Mouse (Mus musculus) common myeloid progenitor, adult 5-6 weeks (primary cell): Measurements from ENCODE around the gene Pes1. TPM values are rescaled to one million over a fixed set of nuclear protein-coding genes. Genes with fewer than 3 reads are reported as not detected.
"Not testable (repeated sequence)": the region's sequence is repeated elsewhere in the genome, so short reads cannot be mapped to it uniquely, and the experiment has no call there.

Source experiments
- ATAC-seq: replicated peaks from 2 replicates; pipeline ENCODE4 v1.8.0; 2016; ENCODE audit warnings: low read depth, mild to moderate bottlenecking, moderate TSS enrichment, inconsistent platforms; ENCODE audit not compliant: poor library complexity, severe bottlenecking
- total RNA-seq: library from RNA; stranded (forward); fragments of 200-1000, 187-1606 nt; gene quantifications from 2 replicates; pipeline ENCODE4 v1.2.3, GENCODE M21; 2017

The Pes1 gene
- total RNA-seq, 1 experiment from 2014 or later = 247 TPM

DNA sequence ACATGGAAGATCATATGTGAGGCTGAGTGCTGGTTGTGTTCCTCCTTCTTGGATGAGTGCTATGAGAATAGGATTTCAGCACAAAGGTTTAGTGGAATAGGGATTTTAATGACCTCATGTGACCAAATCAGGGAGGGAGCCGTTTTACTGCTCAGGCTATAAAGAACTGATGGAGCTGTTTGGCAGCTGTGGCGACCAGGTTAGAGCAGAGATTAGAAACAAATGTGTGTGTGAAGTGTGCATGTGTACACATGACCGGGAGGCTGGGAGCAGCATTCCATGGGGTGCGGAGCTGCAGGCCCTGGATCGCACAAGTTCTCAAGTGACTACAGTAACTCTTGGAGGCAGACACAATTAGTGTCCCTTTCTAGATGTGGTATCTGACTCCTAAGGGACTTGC is 35.8 kb downstream of the Pes1 start:
- ATAC-seq = no peak

DNA sequence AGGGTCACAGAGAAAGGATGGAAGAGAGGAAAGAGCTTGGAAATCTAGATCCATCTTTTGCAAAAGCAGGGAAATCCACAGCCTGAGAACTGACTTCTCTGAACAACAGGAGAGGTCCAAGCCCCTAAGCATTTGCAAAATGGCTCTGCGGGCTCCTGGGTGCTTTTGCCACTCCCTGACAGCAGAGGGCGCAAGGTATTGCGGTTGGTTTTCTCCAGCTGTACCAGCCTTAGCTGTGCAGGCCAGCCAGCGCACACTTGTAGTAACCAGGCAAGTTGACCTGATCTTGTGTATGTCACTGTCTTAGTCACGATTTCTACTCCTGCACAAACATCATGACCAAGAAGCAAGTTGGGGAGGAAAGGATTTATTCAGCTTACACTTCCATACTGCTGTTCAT is 37.8 kb downstream of the Pes1 start:
- ATAC-seq = peak; percentile 83

DNA sequence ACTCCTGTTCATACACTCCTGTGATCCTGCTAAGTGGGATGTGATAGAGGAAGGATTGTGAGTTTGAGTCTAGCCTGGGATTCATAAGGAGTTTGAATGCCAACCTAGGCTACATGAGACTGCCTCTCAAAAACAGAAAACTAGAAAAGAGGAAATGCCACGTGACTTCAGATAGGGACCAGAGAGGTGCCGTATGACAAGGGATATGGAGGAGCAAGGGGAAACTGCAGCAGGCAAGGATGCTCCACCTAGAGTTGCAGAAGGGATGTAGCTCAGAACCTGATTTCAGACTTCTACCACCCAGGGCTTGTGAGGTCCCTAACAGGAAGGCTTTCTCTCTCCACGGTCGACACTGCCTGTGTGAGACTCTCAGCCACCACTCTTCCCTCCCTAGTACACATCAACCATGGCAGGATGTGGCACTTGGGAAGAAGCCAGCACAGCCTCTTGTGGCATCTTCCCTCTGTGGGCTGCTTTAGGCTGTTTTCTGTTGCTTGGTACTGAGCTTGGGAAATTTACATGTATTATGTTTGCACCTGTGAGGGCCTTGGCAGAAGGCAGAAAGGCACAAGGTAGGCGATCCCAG is 41.5 kb downstream of the Pes1 start:
- peak; percentile 53 for ATAC-seq

DNA sequence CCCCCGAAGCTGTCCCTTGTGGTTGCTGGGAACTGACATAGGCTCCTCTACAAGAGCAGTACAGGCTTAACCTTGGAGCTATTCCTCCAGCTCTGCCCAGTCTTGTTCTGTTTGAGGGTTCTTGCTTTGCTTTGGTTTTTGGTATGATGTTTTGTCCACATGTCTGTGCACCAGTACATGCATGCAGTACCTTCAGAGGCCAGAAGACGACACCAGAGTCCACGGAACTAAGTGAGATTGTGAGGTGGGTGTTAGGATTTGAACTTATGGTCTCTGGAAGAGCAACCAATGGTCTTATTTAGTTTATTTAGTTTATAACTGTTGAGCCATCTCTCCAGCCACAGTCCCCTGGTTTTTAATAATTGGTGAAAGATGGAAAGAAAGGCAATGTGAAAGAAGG is 42.7 kb downstream of the Pes1 start:
- ATAC-seq = no peak

- ATAC-seq = no peak
Measured at GRCm38 (mm10) chr11:4012616-4013015, 48.8 kb downstream of the Pes1 start.

DNA sequence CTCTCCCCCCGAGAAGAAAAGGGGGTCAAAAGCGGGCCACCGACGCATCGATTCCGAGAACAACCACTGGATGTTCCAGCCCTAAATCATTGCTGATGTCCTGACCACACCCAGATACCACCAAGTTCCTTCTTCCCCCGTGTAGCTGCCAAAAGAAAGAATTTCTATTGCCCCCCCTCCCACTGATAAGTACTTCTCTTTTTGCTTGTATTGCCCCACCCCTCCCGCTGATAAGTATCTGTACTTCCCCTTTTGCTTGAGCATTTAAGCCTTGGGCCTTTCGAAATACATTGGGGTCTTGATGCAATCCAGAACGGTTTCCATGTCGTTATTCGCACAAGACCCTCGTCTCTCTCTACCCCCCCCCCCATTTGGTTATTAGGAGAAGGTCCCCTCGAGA is 52.0 kb downstream of the Pes1 start:
- ATAC-seq = not testable (repeated sequence)

GRCm38 (mm10) chr11:4022111-4022510 is 58.3 kb downstream of the Pes1 start:
- not testable (repeated sequence) for ATAC-seq

DNA sequence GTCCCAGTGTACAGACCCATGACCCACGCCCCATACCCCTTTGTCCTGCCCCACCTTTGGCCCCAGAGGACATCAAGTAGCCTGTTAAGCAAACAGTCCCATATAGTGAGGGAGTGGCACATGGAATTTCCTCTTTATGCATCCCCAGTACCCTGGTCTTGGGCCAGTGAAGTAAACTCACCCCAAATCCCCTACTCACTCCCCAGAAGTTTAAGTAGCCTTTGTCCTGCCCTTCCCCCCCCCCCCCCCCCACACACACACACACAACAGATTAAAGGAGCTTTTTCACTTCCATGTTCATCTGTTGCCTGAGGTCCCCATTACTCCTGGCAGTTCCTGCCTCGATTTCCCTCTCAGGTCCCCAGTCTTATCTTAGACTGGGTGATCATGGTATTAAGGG is 59.5 kb downstream of the Pes1 start:
- no peak for ATAC-seq

- ATAC-seq = no peak
Measured at GRCm38 (mm10) chr11:4027066-4027465, 63.3 kb downstream of the Pes1 start.

- no peak for ATAC-seq
Measured at GRCm38 (mm10) chr11:4027561-4028334, 64.0 kb downstream of the Pes1 start.

GRCm38 (mm10) chr11:4029343-4029742 is 65.6 kb downstream of the Pes1 start:
- ATAC-seq = no peak

Other genes with a start within 250 kb of the Pes1 start
- gene Osbp2, start 100.1 kb upstream of the Pes1 start, total RNA-seq = not detected in 2 replicates
- not detected in 2 replicates for gene 4921536K21Rik, start 68.9 kb upstream of the Pes1 start, total RNA-seq
- 0.29 and 0.69 TPM in 2 replicates for gene Dusp18, start 68.7 kb upstream of the Pes1 start, total RNA-seq
- 1.3 and 2.6 TPM in 2 replicates for gene Slc35e4, start 49.3 kb upstream of the Pes1 start, total RNA-seq
- gene Tcn2, start 31.8 kb upstream of the Pes1 start, total RNA-seq = 13.3 and 14.8 TPM in 2 replicates
- not detected in 2 replicates for gene 4930556J24Rik, start 12.8 kb downstream of the Pes1 start, total RNA-seq
- gene Gal3st1, start 19.7 kb downstream of the Pes1 start, total RNA-seq = 1.0 TPM in 1 of 2 replicates, not detected in the other
- not detected in 2 replicates for gene Sec14l4, start 67.5 kb downstream of the Pes1 start, total RNA-seq
- not detected in 2 replicates for gene Sec14l3, start 100.9 kb downstream of the Pes1 start, total RNA-seq
- 10.7 and 16.0 TPM in 2 replicates for gene Mtfp1, start 131.5 kb downstream of the Pes1 start, total RNA-seq
- 2.1 and 3.7 TPM in 2 replicates for gene Sec14l2, start 159.4 kb downstream of the Pes1 start, total RNA-seq
- gene Rnf215, start 171.2 kb downstream of the Pes1 start, total RNA-seq = 8.7 and 11.5 TPM in 2 replicates
- gene Ccdc157, start 196.3 kb downstream of the Pes1 start, total RNA-seq = 2.1 TPM in 2 replicates
- 47.1 and 54.6 TPM in 2 replicates for gene Sf3a1, start 196.4 kb downstream of the Pes1 start, total RNA-seq
- gene Tbc1d10a, start 222.8 kb downstream of the Pes1 start, total RNA-seq = 4.7 and 6.3 TPM in 2 replicates